Mouse (Mus musculus) forebrain, embryonic 10.5 days (tissue): Measurements from ENCODE around the gene Slc7a7. TPM values are rescaled to one million over a fixed set of nuclear protein-coding genes. Genes with fewer than 3 reads are reported as not detected.

Experiments
- DNase-seq: peaks from one replicate; pipeline ENCODE4 v3.0.0-alpha.2; 2017; ENCODE audit warnings: low spot score; ENCODE audit errors: extremely low spot score
- H3K27ac ChIP-seq: fragments of 300-500 bp; sonication (generic); 2 replicates; pipeline ENCODE4 v1.5.1; 2016; ENCODE audit warnings: mild to moderate bottlenecking
- H3K27me3 ChIP-seq: fragments of 300-500 bp; sonication (generic); 2 replicates; pipeline ENCODE4 v1.6.1; 2016; ENCODE audit warnings: mild to moderate bottlenecking; ENCODE audit not compliant: poor library complexity, severe bottlenecking
- H3K36me3 ChIP-seq: fragments of 300-500 bp; sonication (generic); replicated peaks from 2 replicates; pipeline ENCODE4 v1.6.1; 2016; ENCODE audit warnings: mild to moderate bottlenecking, moderate library complexity
- H3K4me1 ChIP-seq: fragments of 300-500 bp; sonication (generic); 2 replicates; pipeline ENCODE4 v1.6.1; 2016
- H3K4me3 ChIP-seq: fragments of 300-500 bp; sonication (generic); 2 replicates; pipeline ENCODE4 v1.5.1; 2016; ENCODE audit warnings: mild to moderate bottlenecking, moderate library complexity
- H3K9me3 ChIP-seq: fragments of 300-500 bp; sonication (generic); 2 replicates; pipeline ENCODE4 v1.6.1; 2016; ENCODE audit warnings: mild to moderate bottlenecking, moderate library complexity
- WGBS: fragments of 180-500 bp; shearing (Covaris S2); methylation state at CpG from one replicate; pipeline ENCODE4 v1.1.7; 2016; 5-methylcytosine and 5-hydroxymethylcytosine counted together
- polyA plus RNA-seq: library from polyadenylated mRNA; unstranded; fragments of >200 nt; fragmentation: Nextera tagmentation; extraction: Ambion mirVana; gene quantifications from 2 replicates; pipeline ENCODE4 v1.2.1, GENCODE M21; 2016

Gene Slc7a7
- polyA plus RNA-seq = 4.1 and 4.3 TPM in 2 replicates

- H3K36me3 ChIP-seq = no peaks in the 10 kb centered on the region
- peak within 1 kb of the TSS; percentile 32 for H3K4me3 ChIP-seq
- H3K27ac ChIP-seq = peak within 1 kb of the TSS; percentile 36; the same call in 1 of the 2 replicates
- 5% methylated on average over 19 of the region's 19 CpGs for WGBS
- H3K9me3 ChIP-seq = no peaks in the 10 kb centered on the region
- H3K4me1 ChIP-seq = peaks cover 45% of the 10 kb centered on the region
- peaks cover 59% of the 10 kb centered on the region for H3K27me3 ChIP-seq
- peak; percentile 46 for DNase-seq
Observed at GRCm38 (mm10) chr14:54417623-54418081, at the start of gene Slc7a7. TSS of gene Slc7a7 (minus strand) at chr14:54417780.

- H3K4me3 ChIP-seq = peak overlapping the region; percentile 89
- peaks cover 26% of the 10 kb centered on the region for H3K36me3 ChIP-seq
- no peaks in the 10 kb centered on the region for H3K9me3 ChIP-seq
- DNase-seq = peak; percentile 73
- peaks cover 31% of the 10 kb centered on the region for H3K4me1 ChIP-seq
- no peaks in the 10 kb centered on the region for H3K27me3 ChIP-seq
- WGBS = under 1% methylated on average over 57 of the region's 57 CpGs
- peak overlapping the region; percentile 86 for H3K27ac ChIP-seq
Observed at GRCm38 (mm10) chr14:54464293-54465005, 46.9 kb upstream of the Slc7a7 start.

GRCm38 (mm10) chr14:54463959-54464292, 46.3 kb upstream of the Slc7a7 start, which contains the start of gene Lrp10:
TSS of gene Lrp10 (plus strand) at chr14:54464137.
- under 1% methylated on average over 35 of the region's 35 CpGs for WGBS
- DNase-seq = peak; percentile 89

GRCm38 (mm10) chr14:54463108-54463958, 45.8 kb upstream of the Slc7a7 start:
- Histone ChIP-seq H3K27me3 (no peaks in the 10 kb centered on the region), H3K9me3 (no peaks in the 10 kb centered on the region), H3K27ac (peak overlapping the region; percentile 86), H3K4me3 (peak overlapping the region; percentile 89), H3K36me3 (peaks cover 15% of the 10 kb centered on the region), H3K4me1 (peaks cover 31% of the 10 kb centered on the region)
- no peak for DNase-seq
- 16% methylated on average over 12 of the region's 12 CpGs for WGBS

More at GRCm38 (mm10) chr14:54463959-54464292, 46.3 kb upstream of the Slc7a7 start, which contains the start of gene Lrp10:
- peaks cover 21% of the 10 kb centered on the region for H3K36me3 ChIP-seq
- peak within 1 kb of the TSS; percentile 86 for H3K27ac ChIP-seq
- H3K4me3 ChIP-seq = peak within 1 kb of the TSS; percentile 89
- no peaks in the 10 kb centered on the region for H3K9me3 ChIP-seq
- peaks cover 31% of the 10 kb centered on the region for H3K4me1 ChIP-seq
- H3K27me3 ChIP-seq = no peaks in the 10 kb centered on the region

- Histone ChIP-seq H3K27me3 (no peaks in the 10 kb centered on the region), H3K4me1 (peaks cover 22% of the 10 kb centered on the region), H3K4me3 (no peak overlapping the region), H3K9me3 (no peaks in the 10 kb centered on the region), H3K36me3 (peaks cover 3% of the 10 kb centered on the region; the same call in 1 of the 2 replicates), H3K27ac (no peak overlapping the region)
- no peak for DNase-seq
- 90% methylated on average over 4 of the region's 4 CpGs for WGBS
Observed at GRCm38 (mm10) chr14:54462146-54462545, 44.6 kb upstream of the Slc7a7 start.

- 91% methylated on average over 14 of the region's 14 CpGs for WGBS
- Histone ChIP-seq H3K36me3 (no peaks in the 10 kb centered on the region), H3K27ac (no peak overlapping the region), H3K4me1 (no peaks in the 10 kb centered on the region), H3K27me3 (no peaks in the 10 kb centered on the region), H3K9me3 (no peaks in the 10 kb centered on the region), H3K4me3 (no peak overlapping the region)
- no peak for DNase-seq
Observed at GRCm38 (mm10) chr14:54457907-54458569, 40.5 kb upstream of the Slc7a7 start.

GRCm38 (mm10) chr14:54454669-54455528, 37.3 kb upstream of the Slc7a7 start:
- 87% methylated on average over 11 of the region's 11 CpGs for WGBS
- H3K27ac ChIP-seq = no peak overlapping the region
- H3K36me3 ChIP-seq = no peaks in the 10 kb centered on the region
- peaks cover 7% of the 10 kb centered on the region; the same call in 1 of the 2 replicates for H3K27me3 ChIP-seq
- H3K9me3 ChIP-seq = no peaks in the 10 kb centered on the region
- H3K4me1 ChIP-seq = no peaks in the 10 kb centered on the region
- H3K4me3 ChIP-seq = no peak overlapping the region
- DNase-seq = no peak

- peaks cover 7% of the 10 kb centered on the region; the same call in 1 of the 2 replicates for H3K27me3 ChIP-seq
- H3K36me3 ChIP-seq = no peaks in the 10 kb centered on the region
- H3K27ac ChIP-seq = no peak overlapping the region
- peaks cover 6% of the 10 kb centered on the region; the same call in 1 of the 2 replicates for H3K4me1 ChIP-seq
- no peak for DNase-seq
- H3K9me3 ChIP-seq = no peaks in the 10 kb centered on the region
- 93% methylated on average over 9 of the region's 9 CpGs for WGBS
- no peak overlapping the region for H3K4me3 ChIP-seq
Observed at GRCm38 (mm10) chr14:54453566-54453965, 36.0 kb upstream of the Slc7a7 start.

- Histone ChIP-seq H3K4me1 (peaks cover 35% of the 10 kb centered on the region), H3K36me3 (peaks cover 13% of the 10 kb centered on the region), H3K27ac (no peak overlapping the region; the same call in 1 of the 2 replicates), H3K27me3 (no peaks in the 10 kb centered on the region), H3K4me3 (no peak overlapping the region), H3K9me3 (no peaks in the 10 kb centered on the region)
- DNase-seq = no peak
- WGBS = 56% methylated on average over 3 of the region's 3 CpGs
Observed at GRCm38 (mm10) chr14:54445476-54445875, 27.9 kb upstream of the Slc7a7 start.

GRCm38 (mm10) chr14:54443712-54444618, 26.4 kb upstream of the Slc7a7 start:
- Histone ChIP-seq H3K4me1 (peaks cover 46% of the 10 kb centered on the region), H3K9me3 (no peaks in the 10 kb centered on the region), H3K27me3 (no peaks in the 10 kb centered on the region), H3K36me3 (peaks cover 28% of the 10 kb centered on the region), H3K4me3 (no peak overlapping the region), H3K27ac (peak overlapping the region; percentile 45)
- DNase-seq = no peak
- WGBS = 61% methylated on average over 15 of the region's 15 CpGs

- Histone ChIP-seq H3K27me3 (no peaks in the 10 kb centered on the region), H3K9me3 (no peaks in the 10 kb centered on the region), H3K27ac (peak overlapping the region; percentile 51), H3K4me1 (peaks cover 47% of the 10 kb centered on the region), H3K4me3 (no peak overlapping the region), H3K36me3 (peaks cover 36% of the 10 kb centered on the region)
- WGBS = 39% methylated on average over 3 of the region's 3 CpGs
- no peak for DNase-seq
Observed at GRCm38 (mm10) chr14:54443196-54443595, 25.6 kb upstream of the Slc7a7 start.
